Mouse (Mus musculus) lung, postnatal 14 days (tissue): ENCODE measurements at regions not wholly inside any gene's neighbourhood (a gene's known extent, or its start where the extent isn't known, plus 50 kb on each side); places are given as distances from the start of the nearest gene placed in this dataset.
A peak's percentile ranks its signal among the peaks of the same experiment; 100 is the strongest.

Source experiments
- DNase-seq: peaks from one replicate; pipeline ENCODE4 v3.0.0; 2021

- DNase-seq = no peak
Observed at GRCm38 (mm10) chr13:84345791-84346511, 123.9 kb downstream of the Tmem161b start.

DNA sequence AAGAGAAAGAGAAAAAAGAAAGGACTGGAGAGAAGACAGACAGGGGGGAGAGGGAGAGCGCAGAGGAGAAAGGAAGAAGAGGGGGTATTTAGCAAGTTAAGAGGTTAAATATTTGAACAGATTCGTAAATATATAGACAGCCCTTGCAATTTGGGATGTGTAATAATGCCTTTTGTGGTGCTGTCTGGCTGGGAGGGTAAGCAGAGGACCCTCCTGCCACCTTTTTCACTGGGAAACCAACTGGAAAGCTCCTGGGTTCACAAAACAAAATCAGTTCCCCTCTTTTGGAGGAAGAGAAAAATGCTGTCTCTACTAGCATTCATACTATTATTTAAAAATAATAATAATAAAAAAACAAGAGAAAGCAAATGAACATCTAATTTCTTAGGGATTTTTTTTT, 124.5 kb downstream of the Tmem161b start:
- no peak for DNase-seq

DNA sequence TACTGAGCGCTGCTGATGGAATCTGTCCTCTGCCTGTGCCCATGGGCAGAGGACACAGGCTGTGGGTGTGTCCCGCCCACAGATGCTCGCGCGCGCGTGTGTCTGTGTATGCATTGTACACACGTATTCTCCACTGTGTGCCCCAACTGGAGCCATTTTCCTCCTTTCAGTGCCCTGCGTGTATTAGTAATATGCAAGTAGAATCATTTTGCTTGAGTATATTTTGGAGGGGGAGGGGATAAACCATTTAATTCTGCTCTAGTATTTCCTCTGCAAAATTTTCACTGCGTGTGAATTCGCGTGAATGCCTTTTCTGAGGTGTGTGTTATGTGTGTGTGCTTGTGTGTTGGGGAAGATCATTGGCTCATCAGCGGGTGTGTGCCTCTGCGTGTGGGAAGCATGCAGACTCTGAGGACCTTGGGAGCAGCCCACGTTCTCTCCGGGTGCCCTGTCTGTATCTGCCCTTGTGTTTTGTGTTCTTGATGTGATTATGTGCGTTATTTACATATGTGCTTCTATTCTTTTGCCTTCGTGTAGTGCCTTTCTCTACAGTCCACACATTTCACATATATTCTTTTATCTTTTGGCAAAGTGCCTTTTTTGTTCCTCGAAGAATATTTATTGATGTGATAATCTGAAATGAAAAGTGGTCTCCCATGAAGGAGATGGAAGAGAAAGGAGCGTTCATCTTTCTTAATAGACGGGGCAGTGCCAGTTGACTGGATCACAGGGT, 125.3 kb downstream of the Tmem161b start:
- no peak for DNase-seq

GRCm38 (mm10) chr13:84347914-84348700, 126.0 kb downstream of the Tmem161b start:
- DNase-seq = peak; percentile 92

DNA sequence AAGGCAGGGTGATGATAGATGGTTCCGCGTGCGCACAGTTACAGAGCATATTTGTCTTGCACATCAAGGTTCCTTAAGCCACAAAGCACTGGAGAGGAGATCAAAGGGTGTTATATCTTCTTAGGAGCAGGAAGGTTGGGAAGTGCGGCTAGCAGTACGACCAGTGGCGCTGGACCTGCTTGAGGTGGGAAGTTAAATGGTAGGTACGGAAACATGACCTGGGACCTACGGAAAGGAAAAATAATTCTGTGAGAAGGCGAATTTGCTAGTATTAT, 126.5 kb downstream of the Tmem161b start:
- no peak for DNase-seq

- DNase-seq = peak; percentile 25
Observed at GRCm38 (mm10) chr13:84349001-84349720, 127.1 kb downstream of the Tmem161b start.

DNA sequence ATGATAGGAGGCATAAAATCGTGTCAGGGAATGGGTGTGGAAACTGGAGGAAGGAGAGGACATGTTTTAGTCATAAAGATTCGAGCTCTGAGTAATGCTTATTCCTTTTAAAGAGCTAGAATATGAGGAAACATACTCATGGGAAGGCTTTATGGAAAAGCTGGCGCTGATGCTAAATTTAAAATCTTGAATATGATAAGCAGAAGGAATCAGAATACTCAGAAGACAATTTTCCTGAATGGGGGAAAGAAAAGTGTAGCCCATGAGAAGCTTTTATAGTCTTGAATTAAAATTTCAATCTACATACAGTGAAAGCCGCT, 127.6 kb downstream of the Tmem161b start:
- DNase-seq = no peak

DNA sequence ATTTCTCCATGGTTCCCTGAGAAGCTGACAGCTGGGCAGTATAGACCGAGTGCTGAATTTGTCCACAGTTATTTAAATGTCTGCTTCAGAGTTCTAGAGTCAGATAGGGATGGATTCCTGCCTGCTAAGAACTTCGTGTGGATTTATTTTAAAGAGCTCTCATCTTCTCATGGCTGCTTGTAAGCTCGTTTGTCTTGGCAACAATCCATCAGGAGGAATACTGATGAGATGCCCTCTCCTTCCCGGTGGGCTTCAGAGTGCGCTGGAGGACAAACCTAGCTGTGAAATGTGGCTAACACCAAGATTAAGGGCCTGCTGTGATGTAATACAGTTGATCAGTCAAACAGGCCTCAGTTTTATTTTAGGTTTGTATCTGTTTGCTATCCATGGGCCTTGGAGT, 128.7 kb downstream of the Tmem161b start:
- no peak for DNase-seq

DNA sequence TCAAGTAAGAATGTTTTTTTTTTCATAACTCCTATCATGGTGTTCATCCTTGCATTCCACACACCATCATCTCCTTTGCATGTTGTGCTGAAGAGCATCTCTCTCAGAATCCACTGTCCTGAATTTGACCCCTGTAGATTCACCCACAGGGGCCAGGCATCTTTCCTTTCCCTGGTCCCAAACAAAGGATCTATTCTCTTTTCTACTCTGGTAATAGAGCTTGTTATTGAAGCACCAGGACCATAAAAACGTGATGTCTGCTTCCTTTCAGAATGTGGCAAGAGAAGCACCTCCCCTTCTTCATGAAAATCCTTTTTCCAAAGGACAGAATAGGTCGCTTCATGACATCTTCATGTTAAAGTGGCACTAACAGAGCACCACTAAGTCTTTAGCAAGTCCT, 134.4 kb downstream of the Tmem161b start:
- no peak for DNase-seq

DNA sequence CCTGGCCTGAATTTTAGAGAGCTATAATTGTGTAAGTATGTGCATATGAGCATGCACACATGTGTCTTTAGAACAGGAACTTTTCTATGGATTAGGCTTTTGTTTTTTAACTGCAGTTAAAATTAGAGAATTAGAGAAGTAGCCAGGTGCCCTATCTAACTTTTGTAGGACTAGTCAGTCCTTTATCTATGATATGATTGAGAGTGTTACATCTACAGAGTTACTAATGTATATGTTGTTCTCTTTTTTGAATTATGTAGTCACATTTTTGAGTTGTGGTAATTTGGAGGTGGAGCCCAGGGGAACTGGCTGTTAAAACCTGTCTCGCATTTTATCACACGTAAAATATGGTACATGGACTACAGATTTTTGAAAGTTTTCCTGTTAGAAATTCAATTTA, 138.4 kb downstream of the Tmem161b start:
- no peak for DNase-seq

DNA sequence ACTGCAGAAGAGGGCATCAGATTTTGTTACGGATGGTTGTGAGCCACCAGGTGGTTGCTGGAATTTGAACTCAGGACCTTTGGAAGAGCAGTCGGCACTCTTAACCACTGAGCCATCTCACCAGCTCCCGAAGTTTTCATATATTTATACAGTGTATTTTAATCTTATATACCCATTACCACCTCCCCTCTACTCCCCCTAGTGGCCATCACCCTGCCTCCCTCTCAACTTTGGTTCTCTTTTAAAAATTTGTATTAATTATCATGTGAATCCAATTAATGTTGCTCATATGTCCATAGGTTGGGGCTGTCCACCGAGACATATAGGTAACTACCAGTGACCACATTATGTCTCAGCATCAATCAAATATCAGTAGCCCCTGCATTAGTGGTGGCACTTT, 142.0 kb downstream of the Tmem161b start:
- DNase-seq = no peak

- no peak for DNase-seq
Observed at GRCm38 (mm10) chr13:84365503-84365902, 143.4 kb downstream of the Tmem161b start.

DNA sequence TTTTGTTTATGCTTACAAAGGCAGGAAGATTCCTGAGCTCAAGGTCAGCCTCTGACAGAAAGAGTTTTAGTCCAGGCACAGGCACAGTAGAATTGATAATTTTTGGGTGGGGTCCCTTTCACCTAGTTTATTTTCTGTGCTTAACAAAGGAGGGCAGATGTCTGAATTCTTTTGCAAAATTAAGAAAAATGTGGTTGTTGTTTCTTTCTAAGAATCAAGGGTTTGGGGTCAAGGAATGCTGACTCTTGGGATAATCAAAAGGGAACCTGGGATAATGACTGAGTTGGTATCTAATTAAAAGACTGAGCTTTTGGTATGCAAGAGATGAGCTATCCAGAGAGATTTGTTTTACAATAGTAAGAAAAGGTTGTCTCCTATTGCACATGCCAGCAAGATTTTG, 143.9 kb downstream of the Tmem161b start:
- no peak for DNase-seq

GRCm38 (mm10) chr13:84366839-84367238, 144.7 kb downstream of the Tmem161b start:
- DNase-seq = no peak

DNA sequence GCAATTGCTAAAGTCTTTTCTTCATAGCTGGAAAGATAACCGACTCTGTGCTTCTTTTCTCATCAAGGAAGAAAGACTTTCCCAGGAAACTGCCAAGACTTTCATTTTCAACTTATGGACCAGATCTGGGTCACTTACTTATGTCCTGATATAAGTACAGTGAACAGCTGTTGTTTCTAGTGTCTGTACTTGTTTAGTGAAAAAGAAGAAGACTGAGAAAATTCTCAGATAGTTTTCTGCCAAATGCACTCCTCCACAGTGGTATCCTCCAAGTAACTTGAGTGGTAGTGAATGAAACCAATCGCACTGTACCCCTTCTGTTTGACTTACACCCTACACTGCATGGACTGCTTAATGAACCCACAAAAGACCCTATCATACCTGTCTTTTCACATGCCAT, 146.1 kb downstream of the Tmem161b start:
- DNase-seq = no peak

DNA sequence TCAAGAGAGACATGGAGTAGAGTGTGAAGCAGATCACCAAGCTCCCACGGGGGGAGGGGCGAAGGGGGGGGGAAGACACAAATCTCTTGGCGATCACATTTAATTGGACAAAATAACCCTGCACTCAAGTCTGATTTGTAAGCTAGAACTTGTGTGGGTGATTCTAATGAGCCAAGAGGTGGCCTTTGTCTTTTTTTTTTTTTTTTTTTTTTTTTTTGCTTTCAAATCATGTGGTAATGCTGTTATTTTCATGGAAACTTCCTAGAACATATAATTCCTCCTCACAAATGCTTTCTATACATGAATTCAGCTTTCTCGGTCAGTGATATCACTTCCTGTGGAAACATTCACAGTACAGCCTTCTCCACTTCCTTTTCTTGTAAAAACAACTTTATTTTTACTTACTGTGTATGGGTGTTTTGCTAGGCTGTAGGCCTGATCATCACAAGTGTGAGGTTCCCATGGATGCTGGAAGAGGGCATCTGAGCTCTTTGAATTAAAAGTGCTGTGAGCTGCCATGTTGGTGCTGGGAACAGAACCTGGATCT, 152.7 kb downstream of the Tmem161b start:
- no peak for DNase-seq

- no peak for DNase-seq
Observed at GRCm38 (mm10) chr13:84375941-84376340, 153.8 kb downstream of the Tmem161b start.

GRCm38 (mm10) chr13:84378553-84379332, 156.6 kb downstream of the Tmem161b start:
- no peak for DNase-seq

GRCm38 (mm10) chr13:84391554-84391953, 169.5 kb downstream of the Tmem161b start:
- DNase-seq = no peak

- no peak for DNase-seq
Observed at GRCm38 (mm10) chr13:84398476-84399344, 176.6 kb downstream of the Tmem161b start.
